Mouse (Mus musculus): ENCODE results near the gene Epb41l2.

DNA sequence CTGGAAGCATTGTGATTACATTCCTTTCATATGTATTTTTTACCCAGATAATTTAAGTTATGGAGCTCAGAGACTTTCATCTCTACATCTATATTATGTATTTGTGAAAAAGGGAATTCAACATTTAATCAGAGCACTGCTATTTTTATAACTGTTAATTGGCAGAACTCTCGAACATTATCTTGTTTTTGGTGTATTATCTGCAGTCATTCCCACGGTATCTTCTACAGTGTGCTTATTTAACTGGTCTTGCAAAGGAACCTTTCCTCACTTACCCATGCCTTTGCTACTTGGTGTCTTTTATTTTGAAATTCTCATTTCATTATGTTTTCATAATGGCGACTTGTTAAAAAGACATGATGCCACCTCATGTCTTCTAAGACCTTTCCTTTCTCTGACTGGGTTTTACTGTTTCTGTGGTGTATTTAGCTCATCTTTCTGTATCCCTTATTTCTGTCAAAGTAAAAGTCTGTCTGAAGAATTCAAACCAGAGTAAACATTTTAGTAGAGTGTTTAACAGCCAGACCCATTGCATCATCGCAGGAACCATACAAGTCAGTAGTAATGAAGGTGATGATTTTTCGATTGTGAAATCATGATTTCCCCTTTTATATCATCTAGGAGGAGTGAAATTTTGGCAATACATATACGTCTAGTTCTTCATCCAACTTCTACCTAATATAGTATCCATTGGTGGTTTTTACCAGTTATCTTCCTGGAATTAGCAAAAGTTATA, 21.3 kb downstream of the Epb41l2 start:
- TF ChIP-seq CTCF (IDR thresholded peaks at IDR 0.05; ENCODE audit: low read depth) (no peak), EP300 (IDR thresholded peaks at IDR 0.05; ENCODE audit: low read depth) (no peak)
